Mouse (Mus musculus) forebrain, embryonic 10.5 days (tissue): Measurements from ENCODE around the gene Pex12. TPM values are rescaled to one million over a fixed set of nuclear protein-coding genes. Genes with fewer than 3 reads are reported as not detected.
"Not testable (repeated sequence)": the region's sequence is repeated elsewhere in the genome, so short reads cannot be mapped to it uniquely, and the experiment has no call there.

Source experiments
- DNase-seq: peaks from one replicate; pipeline ENCODE4 v3.0.0-alpha.2; 2017; ENCODE audit warnings: low spot score; ENCODE audit errors: extremely low spot score
- H3K27ac ChIP-seq: fragments of 300-500 bp; sonication (generic); 2 replicates; pipeline ENCODE4 v1.5.1; 2016; ENCODE audit warnings: mild to moderate bottlenecking
- H3K27me3 ChIP-seq: fragments of 300-500 bp; sonication (generic); 2 replicates; pipeline ENCODE4 v1.6.1; 2016; ENCODE audit warnings: mild to moderate bottlenecking; ENCODE audit not compliant: poor library complexity, severe bottlenecking
- H3K36me3 ChIP-seq: fragments of 300-500 bp; sonication (generic); replicated peaks from 2 replicates; pipeline ENCODE4 v1.6.1; 2016; ENCODE audit warnings: mild to moderate bottlenecking, moderate library complexity
- H3K4me1 ChIP-seq: fragments of 300-500 bp; sonication (generic); 2 replicates; pipeline ENCODE4 v1.6.1; 2016
- H3K4me3 ChIP-seq: fragments of 300-500 bp; sonication (generic); 2 replicates; pipeline ENCODE4 v1.5.1; 2016; ENCODE audit warnings: mild to moderate bottlenecking, moderate library complexity
- H3K9me3 ChIP-seq: fragments of 300-500 bp; sonication (generic); 2 replicates; pipeline ENCODE4 v1.6.1; 2016; ENCODE audit warnings: mild to moderate bottlenecking, moderate library complexity
- WGBS: fragments of 180-500 bp; shearing (Covaris S2); methylation state at CpG from one replicate; pipeline ENCODE4 v1.1.7; 2016; 5-methylcytosine and 5-hydroxymethylcytosine counted together
- polyA plus RNA-seq: library from polyadenylated mRNA; unstranded; fragments of >200 nt; fragmentation: Nextera tagmentation; extraction: Ambion mirVana; gene quantifications from 2 replicates; pipeline ENCODE4 v1.2.1, GENCODE M21; 2016

The Pex12 gene
- polyA plus RNA-seq, 1 experiment from 2014 or later = 16.4 TPM

DNA sequence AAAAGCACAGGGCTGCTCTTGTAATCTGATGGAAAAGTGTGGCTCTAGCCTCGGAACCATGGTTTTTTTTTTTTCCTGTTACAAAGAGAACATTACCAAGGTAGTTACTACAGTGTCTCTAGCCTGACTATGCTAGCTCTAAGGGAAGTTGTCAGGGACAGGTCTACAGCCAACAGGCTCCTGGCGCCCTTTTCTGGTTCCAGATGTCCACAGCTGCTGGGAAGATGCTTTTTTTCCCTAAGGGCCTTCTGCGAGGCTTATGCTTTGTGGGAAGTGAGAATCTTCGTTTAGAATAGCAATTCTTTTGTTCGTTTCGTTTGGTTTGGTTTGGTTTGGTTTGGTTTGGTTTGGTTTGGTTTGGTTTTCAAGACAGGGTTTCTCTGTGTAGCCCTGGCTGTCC, 22.7 kb downstream of the Pex12 start:
- WGBS = 85% methylated on average over 6 of the region's 6 CpGs
- Histone ChIP-seq H3K9me3 (no peaks in the 10 kb centered on the region), H3K36me3 (no peaks in the 10 kb centered on the region), H3K27ac (no peak overlapping the region), H3K4me3 (no peak overlapping the region), H3K4me1 (peaks cover 5% of the 10 kb centered on the region; the same call in 1 of the 2 replicates), H3K27me3 (0 out of 2 replicates have a peak, but pooled peaks cover 4% of the 10 kb centered on the region)
- DNase-seq = no peak

DNA sequence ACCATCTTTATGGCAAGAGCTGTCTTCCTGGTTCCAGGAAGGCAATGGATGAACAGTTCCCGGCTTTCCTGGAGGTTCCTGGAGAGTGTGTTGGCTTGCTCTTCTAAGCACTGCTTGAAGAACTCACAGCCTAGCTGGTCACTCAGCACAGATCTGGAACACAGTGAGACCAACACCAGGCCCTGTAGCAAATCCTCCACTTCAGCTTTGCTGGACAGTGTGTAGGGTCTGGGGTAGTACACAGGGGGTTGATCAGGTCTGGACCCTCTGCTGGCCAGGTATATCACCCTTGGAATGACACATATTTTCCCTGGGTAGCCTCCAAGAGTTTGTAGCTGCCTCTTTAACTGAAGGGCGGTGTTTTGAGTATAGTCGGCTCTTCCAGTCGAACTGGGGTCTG, 23.4 kb downstream of the Pex12 start:
- Histone ChIP-seq H3K27ac (no peak overlapping the region), H3K27me3 (0 out of 2 replicates have a peak, but pooled peaks cover 4% of the 10 kb centered on the region), H3K4me1 (peaks cover 5% of the 10 kb centered on the region; the same call in 1 of the 2 replicates), H3K9me3 (no peaks in the 10 kb centered on the region), H3K36me3 (no peaks in the 10 kb centered on the region), H3K4me3 (no peak overlapping the region)
- DNase-seq = no peak
- WGBS = 84% methylated on average over 4 of the region's 4 CpGs

DNA sequence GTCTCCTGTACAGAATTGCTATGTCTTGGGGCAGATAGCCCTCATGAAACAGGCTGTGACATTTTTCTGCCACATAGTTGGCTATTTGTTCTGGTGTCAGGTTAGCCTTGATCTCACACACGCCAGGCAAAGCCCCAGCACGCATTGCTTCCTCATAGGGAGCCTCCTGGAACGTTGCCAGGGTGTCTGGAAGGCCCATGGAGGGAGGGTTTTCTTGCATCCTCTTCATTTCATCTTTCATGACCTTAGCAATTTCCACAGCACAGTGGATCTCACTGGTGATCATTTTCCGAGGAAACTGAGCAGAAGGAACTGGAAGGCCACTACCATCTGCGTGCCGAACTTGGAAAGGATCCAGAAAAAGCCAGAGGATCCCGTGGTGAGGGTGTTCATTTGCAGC, 26.1 kb downstream of the Pex12 start:
- Histone ChIP-seq H3K4me1 (peaks cover 7% of the 10 kb centered on the region), H3K9me3 (no peaks in the 10 kb centered on the region), H3K27ac (no peak overlapping the region), H3K4me3 (no peak overlapping the region), H3K36me3 (no peaks in the 10 kb centered on the region), H3K27me3 (0 out of 2 replicates have a peak, but pooled peaks cover 4% of the 10 kb centered on the region)
- DNase-seq = no peak
- WGBS = 80% methylated on average over 7 of the region's 7 CpGs

DNA sequence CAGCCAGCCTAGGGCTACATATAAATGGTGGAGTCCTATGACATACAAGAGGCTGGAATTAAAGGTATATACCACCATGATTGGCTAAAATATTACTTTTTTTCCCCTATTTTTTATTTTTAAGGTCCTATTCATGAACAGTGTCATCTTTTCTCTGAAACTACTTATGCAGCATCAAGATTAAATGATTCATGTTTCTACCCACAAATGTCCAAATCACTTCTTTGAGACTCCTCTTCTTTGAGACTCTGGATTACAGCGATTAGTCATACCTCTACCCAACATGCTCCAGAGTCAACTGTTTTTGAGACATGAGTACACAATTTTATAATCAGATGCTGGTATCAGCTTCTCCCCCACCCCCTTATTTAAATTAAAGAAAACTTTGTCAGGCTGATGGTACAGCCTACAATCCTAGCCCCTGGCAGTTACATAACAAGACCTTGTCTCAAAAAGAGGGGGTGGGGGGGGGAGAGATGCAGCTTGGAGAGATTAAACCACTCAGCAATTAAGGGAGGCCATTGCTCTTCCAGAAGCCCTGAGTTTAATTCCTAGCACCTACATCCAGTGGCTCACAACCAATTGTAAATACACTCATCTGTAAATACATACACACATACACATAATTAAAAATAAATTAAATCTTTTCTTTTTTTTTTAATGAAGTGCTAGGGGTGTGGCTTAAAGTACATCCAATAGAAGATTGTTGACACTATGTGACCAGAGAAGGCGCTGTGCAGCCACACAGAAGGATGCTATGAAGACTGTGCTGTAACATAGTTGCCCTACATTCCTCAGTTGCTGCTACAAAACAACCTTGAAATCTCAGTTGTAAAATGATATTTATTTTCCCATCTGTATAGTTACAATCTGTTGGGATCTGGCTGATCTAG, 30.2 kb downstream of the Pex12 start:
- Histone ChIP-seq H3K36me3 (no peaks in the 10 kb centered on the region), H3K4me3 (no peak overlapping the region), H3K4me1 (peaks cover 8% of the 10 kb centered on the region), H3K27ac (no peak overlapping the region), H3K9me3 (no peaks in the 10 kb centered on the region), H3K27me3 (peaks cover 16% of the 10 kb centered on the region; the same call in 1 of the 2 replicates)
- no peak for DNase-seq
- 17% methylated on average over 2 of the region's 2 CpGs for WGBS

DNA sequence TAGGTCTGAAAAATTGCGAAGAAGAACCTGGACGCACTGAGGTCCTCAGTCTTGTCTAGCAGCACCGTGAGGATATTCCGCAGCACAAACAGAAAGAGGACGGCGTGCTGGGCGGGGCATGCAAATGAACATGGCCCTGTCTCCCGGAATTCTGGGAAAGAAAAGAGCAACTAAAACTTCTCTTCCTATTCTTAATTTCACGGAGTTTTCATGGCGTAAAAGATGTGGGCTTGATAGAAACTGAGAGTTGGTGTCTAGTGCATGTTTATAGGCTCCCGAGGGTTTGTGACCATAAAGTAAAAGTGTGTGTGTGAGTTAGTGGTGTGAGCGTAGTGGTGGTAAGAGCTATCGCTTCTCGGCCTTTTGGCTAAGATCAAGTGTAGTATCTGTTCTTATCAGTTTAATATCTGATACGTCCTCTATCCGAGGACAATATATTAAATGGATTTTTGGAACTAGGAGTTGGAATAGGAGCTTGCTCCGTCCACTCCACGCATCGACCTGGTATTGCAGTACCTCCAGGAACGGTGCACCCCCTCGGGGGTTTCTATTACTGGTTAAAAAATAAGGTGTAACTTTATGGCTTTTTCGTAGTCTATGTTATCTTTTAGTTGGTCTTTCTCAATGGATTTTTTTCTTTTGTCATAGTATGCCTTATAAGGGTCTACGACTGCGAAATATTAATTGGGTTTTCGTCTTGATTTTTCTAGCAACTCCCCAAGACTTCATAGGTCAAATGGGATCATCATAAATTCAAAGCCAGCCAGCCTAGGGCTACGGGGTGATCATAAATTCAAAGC, 31.0 kb downstream of the Pex12 start:
- Histone ChIP-seq H3K36me3 (no peaks in the 10 kb centered on the region), H3K27ac (peak overlapping the region; percentile 98), H3K27me3 (peaks cover 13% of the 10 kb centered on the region; the same call in 1 of the 2 replicates), H3K4me3 (peak overlapping the region; percentile 62), H3K9me3 (no peaks in the 10 kb centered on the region), H3K4me1 (peaks cover 8% of the 10 kb centered on the region)
- DNase-seq = peak; percentile 85
- 0% methylated on average over 26 of the region's 26 CpGs for WGBS

DNA sequence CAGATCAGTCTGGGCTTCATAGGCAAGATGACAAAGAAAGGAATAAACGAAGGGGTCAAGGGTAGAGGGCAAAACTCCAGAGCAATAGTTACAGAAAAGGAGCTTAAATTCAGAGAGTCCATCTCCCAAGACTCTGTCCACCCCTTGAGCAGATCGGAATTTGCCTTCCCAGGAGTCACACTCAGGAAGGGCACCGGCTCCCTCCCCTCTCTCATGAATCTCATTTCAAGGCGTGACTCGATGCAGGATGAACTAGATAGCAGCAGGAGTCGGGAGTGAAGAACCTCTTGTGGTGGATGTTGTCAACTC, 31.6 kb downstream of the Pex12 start:
- H3K36me3 ChIP-seq = no peaks in the 10 kb centered on the region
- peak overlapping the region; percentile 98 for H3K27ac ChIP-seq
- DNase-seq = no peak
- H3K4me3 ChIP-seq = peak overlapping the region; percentile 62
- 2% methylated on average over 6 of the region's 6 CpGs for WGBS
- peaks cover 8% of the 10 kb centered on the region for H3K4me1 ChIP-seq
- no peaks in the 10 kb centered on the region for H3K9me3 ChIP-seq
- H3K27me3 ChIP-seq = peaks cover 11% of the 10 kb centered on the region; the same call in 1 of the 2 replicates

DNA sequence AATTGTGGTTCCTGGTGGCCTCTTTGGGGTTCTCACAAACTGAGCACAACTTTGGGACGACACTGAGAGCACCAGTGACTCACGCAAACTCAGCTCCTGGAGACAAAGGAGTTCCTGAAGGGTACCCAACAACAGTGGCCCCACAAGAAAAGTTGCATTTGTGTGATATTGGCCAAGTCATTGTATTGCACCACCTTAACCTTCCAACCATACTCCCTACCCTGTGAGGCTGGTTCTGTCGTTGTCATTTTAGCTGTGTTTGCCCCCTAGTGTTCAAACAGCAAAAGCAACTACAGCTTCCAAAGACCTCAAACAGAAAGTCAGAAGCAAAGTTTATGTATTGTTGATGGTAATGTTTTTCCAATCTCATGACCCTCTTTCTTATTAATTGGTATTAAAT, 39.2 kb downstream of the Pex12 start:
- DNase-seq = no peak
- H3K27ac ChIP-seq = no peak overlapping the region
- H3K4me3 ChIP-seq = no peak overlapping the region
- no peaks in the 10 kb centered on the region for H3K9me3 ChIP-seq
- H3K4me1 ChIP-seq = no peaks in the 10 kb centered on the region
- H3K36me3 ChIP-seq = no peaks in the 10 kb centered on the region
- 62% methylated on average over 3 of the region's 3 CpGs for WGBS
- no peaks in the 10 kb centered on the region for H3K27me3 ChIP-seq

DNA sequence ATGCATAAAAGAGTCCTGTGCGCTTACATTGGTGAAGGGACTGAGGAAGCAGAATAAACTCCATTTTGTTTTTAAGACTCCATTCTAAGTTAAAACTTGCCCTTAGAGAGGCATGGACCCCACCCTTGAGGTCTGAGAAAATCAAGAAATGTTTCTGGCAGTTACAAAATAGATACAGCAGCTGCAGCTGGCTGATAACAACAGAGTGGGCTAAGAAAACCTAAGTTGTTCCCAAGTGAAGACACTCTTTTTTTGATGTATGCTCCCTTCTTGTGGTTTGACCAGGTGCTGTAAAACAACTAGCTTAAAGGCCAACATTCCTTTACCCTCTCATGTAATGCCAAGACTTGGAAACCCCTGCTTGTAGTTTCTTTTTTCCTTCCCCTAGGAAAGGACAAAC, 39.7 kb downstream of the Pex12 start:
- Histone ChIP-seq H3K27ac (no peak overlapping the region), H3K27me3 (no peaks in the 10 kb centered on the region), H3K4me1 (no peaks in the 10 kb centered on the region), H3K36me3 (no peaks in the 10 kb centered on the region), H3K9me3 (no peaks in the 10 kb centered on the region), H3K4me3 (no peak overlapping the region)
- no peak for DNase-seq
- WGBS = 83% methylated on average over 1 of the region's 1 CpGs

DNA sequence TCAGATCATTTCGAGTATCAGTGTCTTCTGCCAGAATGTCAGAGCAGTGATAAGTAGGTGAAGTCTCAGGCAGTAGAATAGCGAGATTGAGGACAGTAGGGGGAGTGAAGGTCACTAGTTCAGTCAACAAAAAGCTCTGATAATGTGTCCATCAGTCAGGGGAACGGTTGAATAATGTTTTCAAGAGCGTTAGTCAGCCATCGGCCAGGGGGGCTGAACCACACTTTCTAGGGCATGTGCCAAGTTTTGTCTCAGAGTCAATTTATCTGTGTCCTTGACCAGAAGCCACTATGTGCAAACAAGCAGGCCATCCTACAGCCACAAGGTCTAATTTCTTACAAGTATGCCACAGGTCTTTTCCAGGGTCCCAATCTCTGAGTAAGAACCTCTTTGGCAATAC, 45.2 kb downstream of the Pex12 start:
- H3K27ac ChIP-seq, H3K36me3 ChIP-seq, DNase-seq, H3K4me3 ChIP-seq, H3K27me3 ChIP-seq, H3K9me3 ChIP-seq, H3K4me1 ChIP-seq: not testable (repeated sequence)
- 72% methylated on average over 5 of the region's 5 CpGs for WGBS

Other genes with a start within 250 kb of the Pex12 start
- gene Slfn2, start 237.5 kb downstream of the Pex12 start, polyA plus RNA-seq = 1.1 and 1.3 TPM in 2 replicates
- not detected in 2 replicates for gene Slfn1, start 185.7 kb downstream of the Pex12 start, polyA plus RNA-seq
- gene Slfn4, start 127.4 kb downstream of the Pex12 start, polyA plus RNA-seq = not detected in 2 replicates
- 0.25 and 0.55 TPM in 2 replicates for gene Slfn3, start 111.3 kb downstream of the Pex12 start, polyA plus RNA-seq
- 0.15 and 0.19 TPM in 2 replicates for gene Slfn14, start 15.9 kb downstream of the Pex12 start, polyA plus RNA-seq
- 66.4 and 67.0 TPM in 2 replicates for gene Ap2b1, start 3.6 kb downstream of the Pex12 start, polyA plus RNA-seq
- 2.7 and 3.1 TPM in 2 replicates for gene Rasl10b, start 106.6 kb upstream of the Pex12 start, polyA plus RNA-seq
- 0.07 TPM in 1 of 2 replicates, not detected in the other for gene Gas2l2, start 126.9 kb upstream of the Pex12 start, polyA plus RNA-seq
- 0.25 and 0.36 TPM in 2 replicates for gene 1700020L24Rik, start 135.1 kb upstream of the Pex12 start, polyA plus RNA-seq
- gene Mmp28, start 160.5 kb upstream of the Pex12 start, polyA plus RNA-seq = 0.70 and 1.1 TPM in 2 replicates
- gene Taf15, start 170.5 kb upstream of the Pex12 start, polyA plus RNA-seq = 14.2 and 14.6 TPM in 2 replicates
- not detected in 2 replicates for gene Heatr9, start 219.6 kb upstream of the Pex12 start, polyA plus RNA-seq
- gene Ccl5, start 227.9 kb upstream of the Pex12 start, polyA plus RNA-seq = 0.22 TPM in 1 of 2 replicates, not detected in the other